Mouse (Mus musculus) heart, adult 2 months (tissue): Measurements from ENCODE around the gene Wdr25. TPM values are rescaled to one million over a fixed set of nuclear protein-coding genes. Genes with fewer than 3 reads are reported as not detected.

Experiments used
- DNase-seq, 2 experiments: peaks; one replicate each; pipeline ENCODE4 v3.0.0; 2021
- H3K27ac ChIP-seq: fragments of 200-600 bp; 2 replicates; pipeline ENCODE4 v1.8.1; 2022
- H3K27me3 ChIP-seq: fragments of 200-500 bp; 2 replicates; pipeline ENCODE4 v1.6.1; 2012; ENCODE audit warnings: mild to moderate bottlenecking, low read length, inconsistent platforms, mixed read lengths; ENCODE audit not compliant: control insufficient read depth, insufficient read depth
- H3K36me3 ChIP-seq: fragments of 200-500 bp; 2 replicates; pipeline ENCODE4 v1.6.1; 2012; ENCODE audit warnings: low read length, inconsistent platforms; ENCODE audit not compliant: control insufficient read depth, insufficient read depth
- H3K4me1 ChIP-seq: fragments of 200-500 bp; 2 replicates; pipeline ENCODE4 v1.6.1; 2011; ENCODE audit warnings: low read length; ENCODE audit not compliant: control insufficient read depth, insufficient read depth
- H3K4me3 ChIP-seq: fragments of 200-600 bp; 2 replicates; pipeline ENCODE4 v1.8.1; 2022
- H3K79me2 ChIP-seq: fragments of 200-500 bp; replicated peaks from 2 replicates; pipeline ENCODE4 v1.6.1; 2012; ENCODE audit warnings: mild to moderate bottlenecking, inconsistent platforms, low read length, moderate library complexity, mixed read lengths; ENCODE audit not compliant: control insufficient read depth, insufficient read depth
- H3K9ac ChIP-seq: fragments of 200-500 bp; 2 replicates; pipeline ENCODE4 v1.6.1; 2012; ENCODE audit warnings: low read depth, mild to moderate bottlenecking, control low read depth, inconsistent platforms, low read length, mixed read lengths
- CTCF ChIP-seq: fragments of 200-600 bp; IDR thresholded peaks from 2 replicates; pipeline ENCODE4 v1.8.1; 2022; ENCODE audit warnings: antibody characterized with exemption, mild to moderate bottlenecking, moderate library complexity
- EP300 ChIP-seq: fragments of 200-500 bp; IDR thresholded peaks from 2 replicates; pipeline ENCODE4 v1.6.1; 2011; ENCODE audit warnings: low read depth, low read length, control low read depth; ENCODE audit not compliant: insufficient read depth
- POLR2A ChIP-seq: fragments of 200-500 bp; IDR thresholded peaks from 2 replicates; pipeline ENCODE4 v1.6.1; 2011; ENCODE audit warnings: mild to moderate bottlenecking, low read depth, low read length, control low read depth; ENCODE audit not compliant: insufficient read depth
- WGBS: fragments of 180-500 bp; shearing (Covaris S2); methylation state at CpG from one replicate; pipeline ENCODE4 v1.1.7; 2018; 5-methylcytosine and 5-hydroxymethylcytosine counted together
- intact Hi-C: fragments of 180-260 bp; cut with DNase I; formaldehyde crosslinking; loops from one replicate; pipeline ENCODE4 v1.15.1; 2025
- polyA plus RNA-seq: library from polyadenylated mRNA; depleted of rRNA; stranded (reverse); fragments of >200 nt; gene quantifications from 2 replicates; pipeline ENCODE4 v1.2.3, GENCODE M21; 2012
- total RNA-seq, 2 experiments: library from RNA; stranded (reverse); gene quantifications; 2 replicates each; pipeline ENCODE4 v1.2.3; 2021

The Wdr25 gene
- total and polyA plus RNA-seq, 3 experiments, result 3.5 to 9.5 (median 4.9) TPM

DNA sequence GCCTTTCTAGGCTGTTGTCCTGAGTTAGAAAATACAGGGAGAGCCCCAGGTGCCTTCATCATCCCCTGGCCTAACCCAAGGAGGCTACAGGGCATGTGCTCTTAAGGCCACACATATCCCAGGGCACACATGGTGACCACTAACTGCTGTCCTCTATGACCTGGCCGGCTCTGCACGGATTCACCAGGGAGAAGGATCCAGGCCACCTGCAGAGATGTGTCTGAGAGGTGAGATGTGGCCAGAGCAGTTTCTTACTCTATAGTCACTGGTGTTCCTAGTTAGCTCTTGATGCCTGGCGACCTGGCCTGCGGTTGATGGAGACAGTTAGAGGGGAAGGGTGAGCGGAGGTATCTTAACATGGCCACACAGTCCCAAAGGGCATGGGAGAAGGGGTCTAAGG is 129.5 kb downstream of the Wdr25 start:
- Histone ChIP-seq H3K4me3 (no peak overlapping the region), H3K36me3 (no peaks in the 10 kb centered on the region), H3K9ac (no peak overlapping the region), H3K79me2 (no peaks in the 10 kb centered on the region), H3K27ac (no peak overlapping the region), H3K27me3 (no peaks in the 10 kb centered on the region), H3K4me1 (no peaks in the 10 kb centered on the region)
- 84% methylated on average over 5 of the region's 5 CpGs for WGBS
- intact Hi-C loops, result no loop called here
- TF ChIP-seq CTCF (no peak), POLR2A (no peak), EP300 (no peak)
- no peak for DNase-seq

DNA sequence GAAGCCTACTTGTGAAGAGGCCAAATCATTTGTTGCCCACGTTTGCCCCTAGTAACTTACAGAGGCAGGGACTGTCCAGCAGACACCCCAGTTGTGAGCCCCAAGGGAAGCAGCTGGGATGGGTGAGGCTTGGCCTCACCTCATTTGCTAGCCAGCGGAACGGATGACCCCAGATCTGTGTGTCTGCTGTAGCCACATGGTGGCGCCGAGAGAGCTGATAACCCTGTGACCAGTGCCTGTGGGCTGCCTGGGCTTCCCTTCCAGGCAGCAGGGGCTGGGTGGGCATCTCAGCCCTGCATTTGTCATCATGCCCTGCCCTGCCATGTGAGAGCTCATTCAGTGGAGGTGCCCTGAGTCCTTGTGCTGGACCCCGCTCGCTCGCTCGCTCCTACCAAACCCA is 130.3 kb downstream of the Wdr25 start:
- no peak for DNase-seq
- no peak overlapping the region for H3K4me3 ChIP-seq
- intact Hi-C loops, result no loop called here
- H3K27me3 ChIP-seq, result no peaks in the 10 kb centered on the region
- no peaks in the 10 kb centered on the region for H3K79me2 ChIP-seq
- H3K9ac ChIP-seq, result no peak overlapping the region
- H3K4me1 ChIP-seq, result no peaks in the 10 kb centered on the region
- WGBS, result 63% methylated on average over 9 of the region's 9 CpGs
- no peak overlapping the region for H3K27ac ChIP-seq
- no peak for TF ChIP-seq CTCF
- no peak for TF ChIP-seq EP300
- TF ChIP-seq POLR2A, result no peak
- H3K36me3 ChIP-seq, result no peaks in the 10 kb centered on the region

DNA sequence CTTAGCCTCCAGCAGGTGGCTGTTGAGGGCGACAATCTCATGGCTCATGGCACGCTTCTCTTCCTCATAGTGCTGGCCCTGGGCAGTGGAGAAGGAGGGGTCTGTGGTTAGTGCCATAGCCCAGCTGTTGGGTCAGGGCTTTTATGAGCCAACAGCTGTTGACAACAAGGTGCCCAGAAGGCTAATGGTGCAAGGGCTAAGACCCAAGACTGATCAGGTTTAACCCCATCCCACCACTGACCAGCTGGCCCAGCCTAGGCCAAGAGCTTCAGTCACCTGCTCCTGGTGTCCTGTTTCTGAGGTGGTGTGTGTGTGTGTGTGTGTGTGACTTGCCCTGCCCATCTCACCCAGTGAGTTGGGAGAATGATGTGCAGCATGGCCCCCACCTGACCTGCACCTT is 143.6 kb downstream of the Wdr25 start:
- H3K27ac ChIP-seq, result no peak overlapping the region
- H3K4me3 ChIP-seq, result no peak overlapping the region
- no peak overlapping the region for H3K9ac ChIP-seq
- TF ChIP-seq POLR2A (no peak), CTCF (no peak), EP300 (no peak)
- no peaks in the 10 kb centered on the region for H3K36me3 ChIP-seq
- 85% methylated on average over 2 of the region's 2 CpGs for WGBS
- no peaks in the 10 kb centered on the region for H3K79me2 ChIP-seq
- no peak for DNase-seq
- intact Hi-C loops, result no loop called here
- H3K4me1 ChIP-seq, result no peaks in the 10 kb centered on the region
- H3K27me3 ChIP-seq, result peaks cover 2% of the 10 kb centered on the region; the same call in 1 of the 2 replicates

DNA sequence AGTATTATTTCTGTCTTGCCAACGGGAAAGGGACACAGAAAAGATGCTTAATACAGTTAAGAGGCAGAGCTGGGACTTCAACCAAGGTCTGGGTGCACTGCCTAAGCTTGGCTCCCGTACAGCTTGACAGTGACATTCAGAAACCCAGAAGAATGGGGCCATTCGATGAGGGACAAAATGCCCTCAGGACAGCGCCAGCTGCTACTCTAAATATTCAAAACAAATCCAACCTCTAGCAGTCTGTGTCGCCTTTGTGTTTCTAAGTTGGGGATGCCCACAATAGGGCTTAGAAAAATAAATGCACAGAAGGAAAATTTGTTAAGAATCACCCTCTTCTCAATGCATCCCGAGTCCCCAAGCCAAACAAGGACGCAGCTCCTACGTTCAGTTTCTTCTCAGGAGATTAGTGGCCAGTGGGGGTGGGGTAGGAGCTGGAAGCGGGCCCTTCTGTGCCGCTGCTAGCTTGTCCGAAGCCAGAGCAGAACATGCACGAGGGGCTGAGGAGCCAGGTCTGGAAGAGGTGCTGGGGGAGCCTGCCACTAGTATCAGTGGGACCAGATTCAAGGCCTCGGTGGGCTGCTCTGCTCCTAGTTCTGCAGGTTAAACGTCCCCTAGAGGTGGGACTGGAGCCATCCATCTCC is 144.9 kb downstream of the Wdr25 start:
- whole genome bisulfite sequencing, result 44% methylated on average over 14 of the region's 14 CpGs
- H3K36me3 ChIP-seq, result no peaks in the 10 kb centered on the region
- no peaks in the 10 kb centered on the region for H3K79me2 ChIP-seq
- intact Hi-C loops, result no loop called here
- H3K27me3 ChIP-seq, result peaks cover 2% of the 10 kb centered on the region; the same call in 1 of the 2 replicates
- no peak overlapping the region for H3K4me3 ChIP-seq
- no peaks in the 10 kb centered on the region for H3K4me1 ChIP-seq
- H3K9ac ChIP-seq, result no peak overlapping the region
- H3K27ac ChIP-seq, result no peak overlapping the region
- no peak for DNase-seq
- TF ChIP-seq POLR2A, result no peak

DNA sequence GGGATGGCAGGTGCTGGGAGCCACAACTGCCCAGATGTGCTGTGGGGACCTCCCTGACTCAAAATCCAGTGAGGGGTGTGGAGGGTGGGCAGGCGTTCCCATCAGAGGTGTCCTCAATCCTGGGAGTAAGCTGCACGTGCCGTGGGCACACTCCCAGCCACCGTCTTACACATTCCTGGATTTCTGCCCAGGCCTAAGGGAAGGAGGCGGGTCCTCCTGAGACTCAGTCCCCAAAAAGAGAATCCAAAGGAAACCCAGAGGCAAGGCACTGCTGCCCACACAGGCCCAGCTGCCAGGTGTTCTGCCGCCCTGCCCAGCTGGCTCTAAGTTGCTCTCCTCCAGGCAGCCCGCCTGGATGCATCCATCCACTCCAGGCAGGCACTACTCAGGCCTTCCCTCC is 145.9 kb downstream of the Wdr25 start:
- intact Hi-C loops, result no loop called here
- Histone ChIP-seq H3K27me3 (no peaks in the 10 kb centered on the region), H3K4me1 (no peaks in the 10 kb centered on the region), H3K4me3 (no peak overlapping the region), H3K9ac (no peak overlapping the region), H3K27ac (no peak overlapping the region), H3K36me3 (no peaks in the 10 kb centered on the region), H3K79me2 (no peaks in the 10 kb centered on the region)
- TF ChIP-seq CTCF (no peak), EP300 (no peak)
- no peak for DNase-seq
- 33% methylated on average over 7 of the region's 7 CpGs for WGBS

DNA sequence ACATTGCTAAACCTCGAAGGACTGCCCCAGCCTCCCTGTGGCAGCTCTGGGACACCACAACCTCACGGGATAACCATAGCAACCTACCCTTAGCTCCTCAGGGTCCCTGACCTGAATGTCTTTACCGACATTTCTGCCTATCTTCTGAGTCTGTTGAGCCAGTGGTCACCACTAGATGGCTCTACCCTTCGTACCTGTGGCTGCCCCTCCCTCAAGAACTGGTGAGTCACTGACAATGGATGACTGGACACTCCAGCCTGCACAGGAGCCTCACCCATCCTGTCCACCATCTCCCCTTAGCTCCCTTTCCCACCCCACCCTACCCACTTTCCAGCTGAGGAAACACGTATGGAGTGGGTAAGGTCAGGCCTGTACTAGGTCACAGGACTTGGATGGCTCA is 151.1 kb downstream of the Wdr25 start:
- Histone ChIP-seq H3K36me3 (no peaks in the 10 kb centered on the region), H3K79me2 (no peaks in the 10 kb centered on the region), H3K9ac (no peak overlapping the region), H3K27me3 (no peaks in the 10 kb centered on the region; the same call in 1 of the 2 replicates), H3K4me1 (no peaks in the 10 kb centered on the region), H3K4me3 (no peak overlapping the region), H3K27ac (no peak overlapping the region)
- WGBS, result 20% methylated on average over 5 of the region's 5 CpGs
- no peak for DNase-seq
- TF ChIP-seq CTCF (peak; percentile 41), POLR2A (no peak)
- intact Hi-C loops, result no loop called here

DNA sequence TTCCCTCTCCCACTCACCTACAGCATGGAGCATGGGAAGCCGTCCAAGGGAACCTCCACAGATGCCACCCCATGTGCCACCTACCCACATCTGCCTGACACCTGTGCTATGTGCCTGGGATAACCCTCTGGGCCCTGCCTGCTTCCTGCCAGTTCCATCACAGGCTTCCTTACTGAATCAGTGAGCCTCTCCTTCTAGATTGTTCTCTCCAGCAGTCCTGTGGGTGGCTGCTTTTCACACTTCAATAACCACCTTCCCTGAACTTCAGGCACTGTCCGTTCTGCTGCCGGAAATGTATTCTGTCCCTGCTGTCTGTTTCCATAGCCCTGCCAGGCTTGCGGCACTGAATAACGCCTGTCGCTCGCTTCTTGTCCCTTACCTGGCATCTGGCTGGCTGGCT is 152.2 kb downstream of the Wdr25 start:
- H3K4me3 ChIP-seq, result no peak overlapping the region
- H3K79me2 ChIP-seq, result no peaks in the 10 kb centered on the region
- DNase-seq, result no peak
- H3K36me3 ChIP-seq, result no peaks in the 10 kb centered on the region
- H3K4me1 ChIP-seq, result no peaks in the 10 kb centered on the region
- TF ChIP-seq EP300 (no peak), POLR2A (no peak), CTCF (no peak)
- H3K27ac ChIP-seq, result no peak overlapping the region
- WGBS, result 75% methylated on average over 7 of the region's 7 CpGs
- no peaks in the 10 kb centered on the region; the same call in 1 of the 2 replicates for H3K27me3 ChIP-seq
- no peak overlapping the region for H3K9ac ChIP-seq
- intact Hi-C loops, result no loop called here
